Mouse (Mus musculus): ENCODE measurements around the gene Mrnip. TPM values are rescaled to one million over a fixed set of nuclear protein-coding genes. Genes with fewer than 3 reads are reported as not detected.

The Mrnip gene
- polyA plus RNA-seq, 1 experiment from 2014 or later, result 7.0 TPM

GRCm38 (mm10) chr11:50236540-50236936 lies 62.3 kb downstream of the Mrnip start:
- H3K4me1 ChIP-seq (replicated peaks; ENCODE audit: control insufficient read depth, insufficient read depth, low read length), result no peaks in the 10 kb centered on the region
- WGBS, result 2% methylated on average over 27 of the region's 27 CpGs
- H3K36me3 ChIP-seq (ENCODE audit: control insufficient read depth, insufficient read depth), result peaks cover 39% of the 10 kb centered on the region
- H3K27ac ChIP-seq (ENCODE audit: low read depth, low read length), result 0 out of 2 replicates have a peak overlapping the region, but pooled peaks have one; percentile 41
- H3K4me3 ChIP-seq (ENCODE audit: low read depth, low read length), result peak overlapping the region; percentile 66
- TF ChIP-seq CTCF (IDR thresholded peaks at IDR 0.05; ENCODE audit: low read depth), result peak; percentile 75
- ATAC-seq, result peak; percentile 89
- H3K9me3 ChIP-seq (ENCODE audit: control insufficient read depth), result no peaks in the 10 kb centered on the region
- peak overlapping the region; percentile 97 for H3K4me2 ChIP-seq (replicated peaks; ENCODE audit: low read depth)
- no peaks in the 10 kb centered on the region for H3K27me3 ChIP-seq (replicated peaks; ENCODE audit: control insufficient read depth, insufficient read depth, low read length)
- H3K9ac ChIP-seq (ENCODE audit: low read depth, low read length), result peak overlapping the region; percentile 60

- peak; percentile 66 for ATAC-seq
- H3K4me2 ChIP-seq (replicated peaks; ENCODE audit: low read depth), result peak overlapping the region; percentile 97
- peak overlapping the region; percentile 41; the same call in 1 of the 2 replicates for H3K27ac ChIP-seq (ENCODE audit: low read depth, low read length)
- no peaks in the 10 kb centered on the region for H3K4me1 ChIP-seq (replicated peaks; ENCODE audit: control insufficient read depth, insufficient read depth, low read length)
- H3K4me3 ChIP-seq (ENCODE audit: low read depth, low read length), result peak overlapping the region; percentile 66
- 2% methylated on average over 65 of the region's 66 CpGs for WGBS
- H3K36me3 ChIP-seq (ENCODE audit: control insufficient read depth, insufficient read depth), result peaks cover 33% of the 10 kb centered on the region
- TF ChIP-seq CTCF (IDR thresholded peaks at IDR 0.05; ENCODE audit: low read depth), result no peak
- H3K27me3 ChIP-seq (replicated peaks; ENCODE audit: control insufficient read depth, insufficient read depth, low read length), result no peaks in the 10 kb centered on the region
- no peaks in the 10 kb centered on the region for H3K9me3 ChIP-seq (ENCODE audit: control insufficient read depth)
- H3K9ac ChIP-seq (ENCODE audit: low read depth, low read length), result peak overlapping the region; percentile 60
These were observed 62.9 kb downstream of the Mrnip start for GRCm38 (mm10) chr11:50236937-50237835.

GRCm38 (mm10) chr11:50238324-50238723 lies 64.1 kb downstream of the Mrnip start, which contains the start of gene Ltc4s:
Gene Ltc4s, minus strand, starts transcription at chr11:50238616.
- no peaks in the 10 kb centered on the region for H3K4me1 ChIP-seq (replicated peaks; ENCODE audit: control insufficient read depth, insufficient read depth, low read length)
- 33% methylated on average over 10 of the region's 10 CpGs for WGBS
- TF ChIP-seq CTCF (IDR thresholded peaks at IDR 0.05; ENCODE audit: low read depth), result no peak

GRCm38 (mm10) chr11:50238821-50239791 lies 64.9 kb downstream of the Mrnip start:
- no peaks in the 10 kb centered on the region for H3K9me3 ChIP-seq (ENCODE audit: control insufficient read depth)
- H3K27ac ChIP-seq (ENCODE audit: low read depth, low read length), result no peak overlapping the region
- H3K9ac ChIP-seq (ENCODE audit: low read depth, low read length), result no peak overlapping the region
- no peak for TF ChIP-seq CTCF (IDR thresholded peaks at IDR 0.05; ENCODE audit: low read depth)
- WGBS, result 91% methylated on average over 9 of the region's 9 CpGs
- H3K4me1 ChIP-seq (replicated peaks; ENCODE audit: control insufficient read depth, insufficient read depth, low read length), result no peaks in the 10 kb centered on the region
- H3K27me3 ChIP-seq (replicated peaks; ENCODE audit: control insufficient read depth, insufficient read depth, low read length), result no peaks in the 10 kb centered on the region
- H3K4me3 ChIP-seq (ENCODE audit: low read depth, low read length), result no peak overlapping the region
- H3K4me2 ChIP-seq (replicated peaks; ENCODE audit: low read depth), result no peak overlapping the region
- peaks cover 15% of the 10 kb centered on the region for H3K36me3 ChIP-seq (ENCODE audit: control insufficient read depth, insufficient read depth)
- ATAC-seq, result no peak

More at GRCm38 (mm10) chr11:50238324-50238723, 64.1 kb downstream of the Mrnip start, which contains the start of gene Ltc4s:
- Histone ChIP-seq H3K36me3 (ENCODE audit: control insufficient read depth, insufficient read depth) (peaks cover 22% of the 10 kb centered on the region), H3K27me3 (replicated peaks; ENCODE audit: control insufficient read depth, insufficient read depth, low read length) (no peaks in the 10 kb centered on the region), H3K27ac (ENCODE audit: low read depth, low read length) (peak within 1 kb of the TSS; percentile 62; the same call in 1 of the 2 replicates), H3K9ac (ENCODE audit: low read depth, low read length) (no peak within 1 kb of the TSS), H3K4me2 (replicated peaks; ENCODE audit: low read depth) (peak within 1 kb of the TSS; percentile 97), H3K4me3 (ENCODE audit: low read depth, low read length) (peak within 1 kb of the TSS; percentile 66), H3K9me3 (ENCODE audit: control insufficient read depth) (no peaks in the 10 kb centered on the region)
- ATAC-seq, result no peak

GRCm38 (mm10) chr11:50240235-50240911 lies 66.1 kb downstream of the Mrnip start:
- Histone ChIP-seq H3K9ac (ENCODE audit: low read depth, low read length) (no peak overlapping the region), H3K36me3 (ENCODE audit: control insufficient read depth, insufficient read depth) (peaks cover 2% of the 10 kb centered on the region; the same call in 1 of the 2 replicates), H3K27me3 (replicated peaks; ENCODE audit: control insufficient read depth, insufficient read depth, low read length) (no peaks in the 10 kb centered on the region), H3K27ac (ENCODE audit: low read depth, low read length) (no peak overlapping the region), H3K4me2 (replicated peaks; ENCODE audit: low read depth) (no peak overlapping the region), H3K9me3 (ENCODE audit: control insufficient read depth) (no peaks in the 10 kb centered on the region), H3K4me1 (replicated peaks; ENCODE audit: control insufficient read depth, insufficient read depth, low read length) (no peaks in the 10 kb centered on the region), H3K4me3 (ENCODE audit: low read depth, low read length) (no peak overlapping the region)
- no peak for TF ChIP-seq CTCF (IDR thresholded peaks at IDR 0.05; ENCODE audit: low read depth)
- 90% methylated on average over 7 of the region's 7 CpGs for WGBS
- ATAC-seq, result no peak
